Mouse (Mus musculus) neural tube, embryonic 10.5 days (tissue): ENCODE results near the gene Dgkg.

Experiments used
- DNase-seq: peaks from one replicate; pipeline ENCODE4 v3.0.0-alpha.2; 2017; ENCODE audit warnings: low spot score; ENCODE audit errors: extremely low spot score

Gene Dgkg

DNA sequence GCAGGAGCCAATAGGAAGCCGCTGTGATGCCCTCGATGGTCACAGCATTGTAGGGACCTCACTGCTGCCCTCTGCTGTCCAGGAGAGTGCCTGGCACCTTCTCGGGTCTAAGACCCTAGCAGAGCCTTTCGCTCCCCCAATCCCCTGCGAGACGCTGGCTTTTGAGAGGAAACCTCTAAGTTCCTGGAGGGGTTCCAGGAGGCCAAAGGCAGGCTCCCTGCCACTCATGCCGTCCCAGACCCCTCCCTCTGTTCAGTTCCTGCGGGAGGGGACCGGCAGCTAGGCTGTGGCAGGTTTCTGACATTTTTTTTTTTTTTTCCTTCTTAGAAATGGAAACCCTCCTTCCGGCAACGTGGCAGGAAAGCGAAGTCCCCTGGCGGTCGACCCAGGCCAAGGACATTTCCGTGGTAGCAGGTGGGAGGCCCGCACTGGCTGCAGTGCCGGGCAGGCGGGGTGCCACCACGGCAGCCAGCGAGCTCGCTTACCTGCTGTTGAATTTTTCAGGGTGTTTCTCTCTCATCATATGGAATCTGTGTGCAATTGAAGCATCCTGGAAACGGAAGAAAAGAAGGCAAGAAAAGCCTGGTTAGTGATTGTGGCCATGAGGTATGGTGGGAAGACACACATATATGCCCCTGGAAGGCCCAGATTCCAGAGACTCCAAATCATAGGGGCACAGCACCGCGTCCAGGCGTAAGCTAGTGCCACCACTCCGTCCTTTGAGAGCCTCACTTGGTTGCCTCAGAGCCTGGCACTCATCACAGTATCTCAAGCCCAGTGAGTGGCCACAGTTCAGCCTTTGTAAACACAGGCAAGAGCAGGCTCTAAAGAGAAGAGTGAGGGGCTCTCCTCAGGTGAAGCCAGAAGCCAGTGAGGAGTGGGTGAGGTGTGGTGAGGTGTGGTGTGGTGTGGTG lies 108.6 kb downstream of the Dgkg start:
- DNase-seq: peak; percentile 95

DNA sequence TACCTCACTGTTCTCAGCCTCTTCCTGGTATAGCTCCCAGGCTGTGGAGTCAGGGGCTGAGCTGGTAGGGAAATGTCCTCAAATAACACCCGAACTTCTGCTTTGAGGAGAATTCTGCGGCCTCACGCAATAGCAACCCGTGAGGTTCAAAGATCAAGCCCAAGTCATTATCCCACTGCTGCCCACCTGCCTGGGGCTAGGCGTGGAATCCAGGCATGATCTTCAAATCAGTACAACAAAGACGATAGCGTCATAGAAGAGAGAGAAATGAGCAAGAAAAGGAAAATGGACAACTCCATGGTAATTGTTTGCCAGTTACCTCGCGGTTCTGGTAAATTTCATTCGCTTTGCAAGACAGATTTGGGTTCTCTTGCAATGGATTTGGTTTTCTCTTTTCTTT lies 109.3 kb downstream of the Dgkg start:
- DNase-seq: no peak

GRCm38 (mm10) chr16:22545799-22546198 lies 111.2 kb downstream of the Dgkg start:
- DNase-seq: no peak

DNA sequence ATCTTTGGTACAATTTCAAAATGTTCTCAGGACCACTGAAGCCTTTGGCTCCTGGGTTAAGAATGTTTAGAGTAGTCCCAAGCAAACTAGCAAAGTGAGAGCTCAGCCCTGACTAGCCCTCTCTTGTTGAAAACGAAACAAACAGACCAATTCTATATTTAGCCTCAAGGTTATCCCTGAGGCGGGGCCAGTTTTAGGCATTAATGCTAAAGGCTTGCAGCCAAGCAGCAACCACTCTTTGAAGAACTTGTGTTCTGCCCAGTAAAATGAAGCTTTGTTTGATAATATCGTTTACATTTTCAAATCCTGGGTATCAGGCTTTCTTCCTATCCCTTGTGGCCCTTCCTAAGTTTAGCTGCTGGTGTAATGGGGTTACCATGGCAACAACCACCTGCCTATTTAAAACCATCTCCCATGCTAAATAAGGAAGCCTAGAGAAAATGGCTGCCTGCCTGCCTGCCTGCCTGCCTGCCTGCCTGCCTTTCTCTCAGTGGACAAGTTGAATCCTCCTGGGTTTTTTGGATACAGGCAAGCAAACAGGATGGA lies 111.9 kb downstream of the Dgkg start:
- DNase-seq: no peak

- DNase-seq: no peak
Observed at GRCm38 (mm10) chr16:22542691-22543141, 114.3 kb downstream of the Dgkg start.

DNA sequence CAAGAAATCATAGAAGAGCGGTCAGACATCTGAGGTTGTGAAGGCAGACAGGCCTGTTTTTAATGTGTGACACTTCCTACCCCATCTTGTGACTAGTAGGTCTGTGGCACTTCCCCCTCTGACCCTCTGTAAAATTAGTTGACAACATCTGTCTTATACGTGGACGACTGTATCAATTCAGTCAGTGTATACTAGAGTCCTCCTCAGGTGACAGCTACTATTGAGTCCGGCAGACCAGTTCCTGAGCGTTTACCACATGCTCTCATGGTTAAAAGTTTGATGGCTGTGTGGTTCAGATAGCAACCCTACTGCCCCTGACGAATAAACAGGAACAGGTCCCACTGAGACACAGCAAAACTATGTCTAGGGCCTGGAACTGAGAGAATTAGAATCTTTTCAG lies 117.7 kb downstream of the Dgkg start:
- DNase-seq: no peak

- no peak for DNase-seq
Observed at GRCm38 (mm10) chr16:22536581-22537160, 120.3 kb downstream of the Dgkg start.

GRCm38 (mm10) chr16:22533087-22533486 lies 123.9 kb downstream of the Dgkg start:
- no peak for DNase-seq

GRCm38 (mm10) chr16:22531834-22532233 lies 125.2 kb downstream of the Dgkg start:
- no peak for DNase-seq

- DNase-seq: no peak
Observed at GRCm38 (mm10) chr16:22531041-22531440, 126.0 kb downstream of the Dgkg start.

DNA sequence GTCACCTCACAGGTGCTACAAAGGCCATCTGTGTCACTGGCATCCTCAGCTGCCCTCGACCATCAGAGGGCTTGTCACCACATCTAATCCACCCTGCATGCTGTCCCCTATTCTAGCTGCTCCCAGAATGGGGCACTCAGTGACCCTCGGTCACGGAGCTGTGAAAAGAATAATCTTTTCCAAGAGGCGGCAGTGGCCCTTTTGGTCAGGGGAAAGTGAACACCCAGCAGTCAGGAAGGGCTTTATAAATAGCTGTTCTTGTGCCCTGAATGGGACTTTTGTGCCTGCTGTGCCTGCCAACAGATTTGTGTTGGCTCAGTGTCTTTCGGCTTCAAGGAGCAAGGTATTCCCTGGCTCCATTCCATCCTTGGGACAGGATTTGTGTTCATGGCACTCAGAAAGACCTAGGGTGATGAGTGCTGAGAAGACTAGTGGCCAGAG lies 129.5 kb downstream of the Dgkg start:
- DNase-seq: no peak

- DNase-seq: no peak
Observed at GRCm38 (mm10) chr16:22526386-22526785, 130.6 kb downstream of the Dgkg start.

- DNase-seq: peak; percentile 16
Observed at GRCm38 (mm10) chr16:22517431-22518384, 139.3 kb downstream of the Dgkg start.

DNA sequence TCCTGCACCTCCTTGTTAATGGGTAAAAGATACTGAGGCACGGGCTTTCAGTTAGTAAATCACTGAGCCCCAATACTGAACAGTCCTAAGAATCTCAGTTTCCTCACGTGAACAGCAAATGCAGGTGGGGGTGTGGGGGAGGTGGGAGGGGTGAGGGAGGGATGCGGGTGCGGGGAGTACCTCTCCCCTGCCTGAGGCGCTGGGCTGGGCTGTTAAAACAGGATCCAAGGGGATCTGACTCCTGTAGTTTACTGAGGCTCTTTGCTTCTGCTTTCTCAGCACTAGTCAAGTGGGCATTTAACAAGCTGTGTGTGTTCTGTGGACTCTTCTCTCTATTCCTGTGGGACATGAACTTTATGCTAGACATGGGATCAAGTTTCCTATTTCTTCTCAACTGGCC lies 141.5 kb downstream of the Dgkg start:
- no peak for DNase-seq

- no peak for DNase-seq
Observed at GRCm38 (mm10) chr16:22510861-22511637, 146.0 kb downstream of the Dgkg start.

GRCm38 (mm10) chr16:22508936-22509563 lies 148.0 kb downstream of the Dgkg start:
- DNase-seq: no peak

- DNase-seq: no peak
Observed at GRCm38 (mm10) chr16:22505656-22506055, 151.4 kb downstream of the Dgkg start.

- no peak for DNase-seq
Observed at GRCm38 (mm10) chr16:22504851-22505250, 152.2 kb downstream of the Dgkg start.

GRCm38 (mm10) chr16:22504049-22504448 lies 153.0 kb downstream of the Dgkg start:
- no peak for DNase-seq

GRCm38 (mm10) chr16:22503467-22503866 lies 153.6 kb downstream of the Dgkg start:
- DNase-seq: no peak
